Mouse (Mus musculus) large intestine, adult 2 months (tissue): ENCODE results near the gene Hoxa3. TPM values are rescaled to one million over a fixed set of nuclear protein-coding genes. Genes with fewer than 3 reads are reported as not detected.

Experiments
- DNase-seq: peaks from one replicate; pipeline ENCODE4 v3.0.0-alpha.2; 2012; ENCODE audit warnings: low read depth, low spot score
- WGBS: fragments of 180-500 bp; shearing (Covaris S2); methylation state at CpG from one replicate; pipeline ENCODE4 v1.1.7; 2018; 5-methylcytosine and 5-hydroxymethylcytosine counted together
- polyA plus RNA-seq: library from polyadenylated mRNA; depleted of rRNA; stranded (reverse); fragments of >200 nt; gene quantifications from 2 replicates; pipeline ENCODE4 v1.2.3, GENCODE M21; 2012; rRNA removed

Gene Hoxa3
- polyA plus RNA-seq, 1 experiment, result 1.6 TPM

- WGBS, result 94% methylated on average over 5 of the region's 5 CpGs
- no peak for DNase-seq
Observed at GRCm38 (mm10) chr6:52139115-52139514, 74.0 kb downstream of the Hoxa3 start.

DNA sequence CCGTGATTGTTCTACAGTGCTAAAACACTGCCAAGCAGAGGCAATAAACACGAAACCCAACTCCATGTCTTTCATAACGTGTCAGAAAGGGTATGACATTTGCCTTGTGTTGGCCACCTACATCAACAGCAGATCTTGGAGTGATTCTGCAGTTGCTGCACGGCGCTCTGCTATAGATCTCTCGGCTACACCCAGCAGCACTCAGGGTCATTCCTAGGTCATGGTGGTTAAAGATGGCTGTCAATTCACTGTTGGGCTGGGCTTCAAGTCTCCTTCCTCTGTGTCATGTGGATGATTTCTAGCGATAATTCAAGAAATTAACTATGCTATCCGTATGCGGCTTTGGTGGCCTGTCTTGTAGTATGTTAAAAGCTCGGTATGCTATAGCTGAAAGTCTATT, 74.6 kb downstream of the Hoxa3 start:
- no peak for DNase-seq
- WGBS, result 81% methylated on average over 10 of the region's 10 CpGs

GRCm38 (mm10) chr6:52137841-52138535, 75.1 kb downstream of the Hoxa3 start:
- 83% methylated on average over 9 of the region's 9 CpGs for WGBS
- no peak for DNase-seq

- 76% methylated on average over 4 of the region's 4 CpGs for WGBS
- no peak for DNase-seq
Observed at GRCm38 (mm10) chr6:52123673-52124072, 89.5 kb downstream of the Hoxa3 start.

DNA sequence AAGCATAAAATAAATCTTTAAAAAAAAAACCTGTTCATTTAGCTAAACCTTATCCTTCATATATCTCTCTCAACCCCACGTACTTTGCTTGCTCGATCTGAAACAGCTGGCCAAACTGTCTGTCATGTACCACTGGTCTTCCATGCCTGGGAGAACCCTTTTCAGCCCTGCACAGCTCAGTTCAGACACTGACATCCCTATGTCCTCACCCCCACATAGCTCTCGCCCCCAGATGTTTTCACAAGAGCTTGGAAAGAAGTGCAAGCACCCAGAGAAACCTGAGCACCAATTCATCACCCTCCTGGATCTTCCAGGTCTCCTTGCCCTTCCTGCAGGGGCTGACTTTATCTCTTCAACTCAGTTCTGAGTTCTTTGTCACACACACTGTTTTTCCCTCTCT, 92.0 kb downstream of the Hoxa3 start:
- DNase-seq, result no peak
- 78% methylated on average over 3 of the region's 3 CpGs for WGBS

Other genes with a start within 250 kb of the Hoxa3 start
- 10.5 and 12.2 TPM in 2 replicates for gene Skap2, start 200.8 kb downstream of the Hoxa3 start, polyA plus RNA-seq
- 0.24 and 0.33 TPM in 2 replicates for gene Hoxa1, start 55.0 kb downstream of the Hoxa3 start, polyA plus RNA-seq
- gene Hoxa2, start 48.5 kb downstream of the Hoxa3 start, polyA plus RNA-seq, result 0.73 and 0.97 TPM in 2 replicates
- 0.02 and 0.07 TPM in 2 replicates for gene 5730596B20Rik, start 35.8 kb downstream of the Hoxa3 start, polyA plus RNA-seq
- gene Hoxa4, start 21.6 kb downstream of the Hoxa3 start, polyA plus RNA-seq, result 0.78 and 1.3 TPM in 2 replicates
- 1.7 and 2.4 TPM in 2 replicates for gene Hoxa5, start 8.7 kb downstream of the Hoxa3 start, polyA plus RNA-seq
- 0.16 and 0.41 TPM in 2 replicates for gene Hoxa6, start 4.6 kb downstream of the Hoxa3 start, polyA plus RNA-seq
- gene Gm28308, start within 50 bp of the Hoxa3 start, polyA plus RNA-seq, result 0.21 and 0.24 TPM in 2 replicates
- gene Hoxa7, start 8.5 kb upstream of the Hoxa3 start, polyA plus RNA-seq, result 3.2 and 3.8 TPM in 2 replicates
- gene Hoxa9, start 17.8 kb upstream of the Hoxa3 start, polyA plus RNA-seq, result 0.10 TPM in 1 of 2 replicates, not detected in the other
- 0.04 and 0.07 TPM in 2 replicates for gene Hoxa10, start 27.5 kb upstream of the Hoxa3 start, polyA plus RNA-seq
- not detected in 2 replicates for gene Hoxa11, start 32.5 kb upstream of the Hoxa3 start, polyA plus RNA-seq
- not detected in 2 replicates for gene Hoxa13, start 47.5 kb upstream of the Hoxa3 start, polyA plus RNA-seq
- gene Evx1, start 100.2 kb upstream of the Hoxa3 start, polyA plus RNA-seq, result not detected in 2 replicates